Mouse (Mus musculus) urinary bladder, postnatal 4 days (tissue): Measurements from ENCODE around the gene Bloc1s1.

Experiments used
- DNase-seq, 2 experiments: peaks; one replicate each; pipeline ENCODE4 v3.0.0; 2021 to 2022; ENCODE audit warnings: low spot score in 2 of 2

Bloc1s1 gene

DNA sequence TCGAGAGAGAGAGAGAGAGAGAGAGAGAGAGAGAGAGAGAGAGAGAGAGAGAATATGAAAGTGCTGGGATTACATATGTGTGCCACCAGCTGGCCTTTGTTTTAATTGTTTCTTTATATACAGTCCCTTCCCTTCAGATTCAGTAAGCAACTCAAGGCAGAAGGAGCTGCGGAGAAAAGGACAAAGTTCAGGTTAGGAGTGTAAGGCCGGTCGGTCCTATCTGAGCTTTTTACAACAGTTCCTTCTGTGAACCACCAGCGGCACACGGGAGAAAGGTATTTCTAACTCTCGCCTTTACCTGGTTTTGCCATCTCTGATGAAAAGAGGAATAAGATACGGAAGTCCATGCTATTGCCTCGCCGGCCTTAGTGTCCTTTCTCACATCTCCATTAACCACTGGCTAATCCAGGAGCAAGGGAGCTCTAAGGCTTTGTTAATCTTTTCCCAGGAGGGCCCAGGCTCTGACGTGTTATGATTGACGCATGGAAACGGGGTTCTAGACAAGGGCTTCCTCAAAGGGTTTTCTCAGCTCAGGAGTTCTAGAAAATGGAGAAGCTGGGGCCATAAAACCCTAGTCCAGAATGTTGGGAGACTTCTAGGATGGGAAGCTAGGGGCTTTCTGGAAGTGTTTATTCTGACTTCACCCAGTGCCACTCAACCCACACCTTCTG, 14.9 kb downstream of the Bloc1s1 start:
- no peak for DNase-seq

- DNase-seq: no peak
Observed at GRCm38 (mm10) chr10:128904812-128905211, 19.0 kb downstream of the Bloc1s1 start.

DNA sequence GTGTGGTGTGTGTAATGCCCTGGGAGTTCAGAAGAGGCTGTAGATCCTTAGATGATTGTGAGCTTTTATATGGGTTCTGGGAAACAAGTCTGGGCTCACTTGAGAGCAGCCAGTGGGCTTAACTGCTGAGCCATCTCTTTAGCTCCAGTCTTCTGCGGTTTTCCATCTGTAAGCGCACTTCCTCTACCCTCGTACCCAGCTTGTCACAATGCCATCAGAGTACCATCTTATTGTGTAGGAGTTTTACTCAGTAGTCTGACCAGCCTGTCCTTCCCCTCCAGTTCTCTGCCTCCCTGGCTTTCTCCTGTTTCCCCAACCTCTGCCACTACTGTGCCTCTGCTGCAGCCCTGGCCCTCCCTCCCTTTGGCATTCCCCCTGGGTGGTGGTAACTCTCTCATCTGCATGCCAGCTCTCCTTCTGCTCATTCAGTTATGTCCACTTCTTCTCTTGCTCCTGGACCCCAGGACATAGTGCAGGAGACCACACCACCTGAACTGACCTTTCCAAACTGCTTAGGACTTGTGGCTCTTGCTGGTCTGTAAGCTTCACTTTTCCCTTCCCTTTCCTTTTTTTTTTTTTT, 21.3 kb downstream of the Bloc1s1 start:
- DNase-seq: no peak

DNA sequence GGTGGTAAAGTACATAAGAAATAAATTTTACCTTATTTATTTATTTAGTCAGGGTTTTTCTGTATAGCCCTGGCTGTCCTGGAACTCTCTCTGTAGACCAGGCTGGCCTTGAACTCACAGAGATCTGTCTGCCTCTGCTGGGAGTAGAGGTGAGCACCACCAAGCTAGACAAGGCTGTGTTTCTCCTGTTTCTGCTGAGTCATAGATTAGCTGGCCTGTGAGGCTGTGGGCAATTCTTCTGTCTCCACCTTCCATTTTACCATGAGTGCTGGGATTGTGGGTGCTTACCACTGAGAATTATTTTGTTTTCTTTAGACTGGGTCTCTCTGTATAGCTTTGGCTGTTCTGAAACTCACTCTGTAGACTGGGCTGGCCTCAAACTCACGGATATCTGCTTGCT, 22.4 kb downstream of the Bloc1s1 start:
- DNase-seq: no peak

DNA sequence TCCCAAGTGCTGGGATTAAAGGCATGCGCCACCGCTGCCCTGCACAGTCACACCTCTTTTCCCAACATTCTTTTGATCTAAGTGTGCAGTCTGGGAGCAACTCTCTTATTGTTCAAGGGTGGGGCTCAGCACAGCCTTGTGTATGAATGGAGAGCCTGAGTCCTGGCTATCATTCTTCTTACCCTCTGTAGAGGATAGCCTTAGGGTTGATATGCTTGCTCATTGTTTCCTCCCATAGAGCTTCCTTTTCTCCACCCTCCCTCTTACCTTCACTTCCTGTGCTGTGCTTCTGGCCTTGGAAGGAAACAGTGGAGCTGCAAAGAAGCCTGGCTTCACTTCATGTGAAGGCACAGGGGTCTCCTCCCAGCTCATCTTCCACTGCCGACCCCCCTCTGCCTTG, 23.1 kb downstream of the Bloc1s1 start, which contains the start of gene Cd63:
Gene Cd63, plus strand, starts transcription at position 292 of the 400 bp plus-strand sequence.
- DNase-seq: no peak

DNA sequence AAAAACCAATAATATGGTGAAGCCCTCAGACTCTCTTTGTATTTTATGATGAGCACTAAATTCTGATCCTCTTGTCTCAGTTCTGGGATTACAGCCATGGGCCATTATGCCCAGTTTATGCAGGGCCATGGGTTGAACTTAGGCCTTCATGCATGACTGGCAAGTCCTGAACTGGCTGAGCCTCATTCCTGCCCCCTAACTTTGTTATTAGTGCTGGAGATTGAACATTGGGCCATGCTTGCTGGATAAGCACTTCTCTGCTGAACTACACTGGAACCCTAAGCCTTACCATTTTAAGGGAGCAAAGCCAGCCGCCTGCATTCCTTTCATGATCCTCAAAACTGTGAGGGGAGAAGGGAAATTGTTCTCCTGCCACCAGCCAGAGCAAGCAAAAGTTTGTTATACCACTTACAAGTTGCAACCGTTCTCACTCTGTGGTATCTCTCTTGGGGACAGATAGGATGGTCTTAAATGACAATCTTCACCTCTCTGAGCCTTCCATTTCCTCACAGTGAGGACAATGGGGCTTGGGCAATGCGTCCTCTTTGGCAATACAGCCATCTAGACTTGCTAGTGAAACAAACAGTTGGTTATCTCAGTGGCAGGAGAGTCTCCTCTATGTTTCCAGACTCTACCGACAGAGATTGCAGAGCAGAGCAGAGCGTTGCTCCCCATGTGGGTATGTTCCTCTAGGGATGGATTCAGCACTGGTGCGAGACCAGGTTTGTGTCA, 23.9 kb downstream of the Bloc1s1 start:
- DNase-seq: no peak

- no peak for DNase-seq
Observed at GRCm38 (mm10) chr10:128897501-128897900, 26.3 kb downstream of the Bloc1s1 start.

DNA sequence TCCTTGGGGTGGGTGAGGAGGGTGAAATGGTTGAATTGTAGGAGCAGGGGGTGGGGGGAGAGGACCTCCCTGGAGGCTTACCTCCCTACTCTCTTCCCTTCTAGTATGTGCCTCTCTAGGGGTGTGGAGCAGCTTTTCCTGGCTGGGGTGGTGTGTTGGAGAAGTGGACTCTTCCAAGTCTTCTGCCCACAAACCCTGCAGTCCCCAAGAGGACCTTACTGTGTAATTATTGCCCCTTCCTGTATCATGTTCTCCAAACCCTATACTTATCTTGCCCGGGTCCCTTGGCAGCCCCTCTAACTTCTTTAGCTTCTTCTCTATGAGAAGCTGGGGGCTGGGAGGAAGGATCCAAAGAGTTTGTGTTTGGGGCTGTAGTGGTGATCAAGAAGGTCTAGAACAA, 27.0 kb downstream of the Bloc1s1 start:
- DNase-seq: no peak

- no peak for DNase-seq
Observed at GRCm38 (mm10) chr10:128895952-128896693, 27.7 kb downstream of the Bloc1s1 start.

DNA sequence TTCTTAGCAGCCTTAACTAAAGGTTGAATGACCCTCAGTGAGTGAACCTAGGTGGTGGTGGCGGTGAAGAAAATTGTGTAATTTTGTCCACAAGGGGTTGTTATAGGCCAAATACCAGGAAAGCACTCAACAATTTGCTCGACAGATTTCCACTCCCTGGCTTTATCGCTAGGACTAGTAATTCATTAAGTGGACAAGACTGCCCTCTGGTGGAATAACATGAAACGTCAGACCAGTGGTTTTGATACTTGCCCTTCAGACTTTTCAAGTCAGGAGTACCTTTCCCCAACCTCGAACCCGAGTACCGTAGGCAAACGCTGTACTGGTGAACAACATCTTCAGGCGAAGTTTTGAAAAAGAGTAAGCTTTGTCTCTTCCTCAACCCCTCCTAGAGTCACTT, 28.4 kb downstream of the Bloc1s1 start:
- peak in 1 of 2 experiments; percentile 74 for DNase-seq

GRCm38 (mm10) chr10:128892246-128892645, 31.6 kb downstream of the Bloc1s1 start:
- no peak for DNase-seq

DNA sequence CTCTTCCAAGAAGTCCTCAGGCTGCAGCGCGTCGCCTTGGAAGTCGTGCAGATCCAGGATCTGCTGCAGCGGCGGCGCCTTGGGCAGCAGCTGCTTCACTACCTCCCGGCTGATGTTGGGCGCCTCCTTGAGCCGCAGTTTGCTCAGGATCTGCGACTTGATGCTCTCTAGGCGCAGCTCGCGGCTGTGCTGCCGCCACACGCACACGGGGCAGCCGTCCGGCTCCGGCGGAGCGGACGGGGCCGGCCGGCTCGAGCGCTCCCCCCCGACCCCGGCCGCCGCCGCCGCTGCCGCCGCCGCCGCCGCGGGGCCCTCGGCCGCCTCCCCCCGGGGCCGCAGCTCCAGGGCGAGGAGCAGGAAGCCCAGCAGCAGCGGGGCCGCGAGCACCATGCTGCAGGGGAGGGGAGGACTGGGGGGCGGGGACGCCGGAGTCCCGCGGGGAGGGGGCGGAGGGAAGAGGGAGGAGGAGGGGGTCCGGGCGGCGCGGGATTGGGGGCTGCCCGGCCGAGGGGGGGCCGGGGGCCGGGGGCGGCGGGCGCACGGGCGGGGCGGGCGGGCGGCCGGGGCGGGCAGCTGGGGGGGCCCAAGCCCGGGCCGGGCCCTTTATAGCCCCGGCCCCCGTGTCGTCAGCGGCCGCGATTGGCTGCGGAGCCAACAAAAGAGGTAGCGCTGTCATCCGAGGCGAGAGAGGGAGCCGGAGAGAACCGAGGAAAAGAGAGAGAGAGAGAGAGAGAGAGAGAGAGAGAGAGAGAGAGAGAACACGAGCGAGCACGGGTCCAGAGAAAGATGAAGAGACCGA, 32.3 kb downstream of the Bloc1s1 start, which contains the start of gene Gdf11:
Gene Gdf11, minus strand, starts transcription at position 423 of the 799 bp plus-strand sequence.
- DNase-seq: peak in 1 of 2 experiments; percentile 32

GRCm38 (mm10) chr10:128890383-128891295, 33.2 kb downstream of the Bloc1s1 start:
- DNase-seq: no peak

GRCm38 (mm10) chr10:128889846-128890245, 34.0 kb downstream of the Bloc1s1 start:
- no peak for DNase-seq

GRCm38 (mm10) chr10:128888941-128889827, 34.7 kb downstream of the Bloc1s1 start:
- no peak for DNase-seq

DNA sequence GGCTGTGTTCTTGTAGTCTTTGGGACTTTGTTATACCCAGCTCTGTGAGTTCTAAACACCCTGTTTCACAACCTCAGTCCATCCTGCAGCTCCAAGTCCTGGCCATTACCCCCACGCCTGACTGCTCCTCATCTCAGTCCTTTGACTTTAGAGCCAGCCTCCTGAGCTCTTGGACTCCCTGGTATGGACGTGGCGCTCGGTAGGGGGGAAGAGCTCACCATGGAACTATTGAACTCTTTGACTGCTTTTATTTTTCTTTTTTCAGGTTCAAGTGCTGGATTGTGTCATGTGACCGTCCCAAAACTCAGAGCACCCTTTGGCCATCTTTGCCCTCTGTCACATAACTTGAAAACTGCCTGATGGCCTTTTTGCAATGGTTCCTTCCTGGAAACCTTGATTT, 41.8 kb downstream of the Bloc1s1 start:
- DNase-seq: no peak

DNA sequence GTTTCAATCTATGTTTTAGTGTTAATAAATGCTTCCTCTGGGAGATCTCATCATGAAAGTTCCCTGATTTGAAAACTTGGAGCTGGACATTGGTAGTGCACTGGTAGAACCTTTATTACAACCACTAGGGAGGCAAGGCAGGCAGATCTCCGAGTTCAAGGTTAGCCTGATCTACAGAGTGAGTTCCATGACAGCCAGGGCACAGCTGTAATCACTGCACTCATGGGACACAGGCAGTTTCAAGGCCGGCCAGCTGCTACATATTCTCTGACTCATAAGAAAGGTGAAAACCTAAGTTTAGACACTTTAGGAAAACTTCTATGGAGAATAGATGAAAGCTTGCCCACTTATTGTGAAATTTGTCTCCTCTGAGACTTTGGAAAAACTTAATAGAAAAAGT, 45.0 kb downstream of the Bloc1s1 start:
- DNase-seq: no peak

GRCm38 (mm10) chr10:128878291-128878690, 45.5 kb downstream of the Bloc1s1 start:
- DNase-seq: no peak

DNA sequence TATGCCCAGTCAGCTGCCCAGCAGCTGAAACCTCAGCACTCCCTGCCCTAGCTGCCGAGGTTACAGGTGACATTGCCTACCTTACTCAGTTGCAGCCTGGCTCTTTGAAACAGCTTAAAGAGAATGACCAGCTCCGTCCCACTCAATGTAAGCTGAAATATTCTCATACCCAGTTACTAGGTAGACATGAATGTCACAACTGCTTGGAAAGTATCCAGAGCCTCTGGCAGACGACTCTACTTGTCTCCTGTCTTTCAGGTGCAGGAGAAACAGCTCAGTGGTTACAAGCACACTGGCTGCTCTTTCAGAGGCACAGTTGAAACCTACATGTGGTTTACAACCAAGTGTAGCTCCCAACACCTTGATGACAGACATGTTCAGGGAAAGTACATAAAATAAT, 53.5 kb downstream of the Bloc1s1 start:
- no peak for DNase-seq
